Mouse (Mus musculus): ENCODE measurements around the gene Adamtsl3.

GRCm38 (mm10) chr7:82478861-82479755 is 143.6 kb downstream of the Adamtsl3 start:
- no peak for TF ChIP-seq CTCF (IDR thresholded peaks at IDR 0.05; ENCODE audit: control insufficient read depth, insufficient read depth, low read length)
- no peak for TF ChIP-seq POLR2A (IDR thresholded peaks at IDR 0.05; ENCODE audit: borderline replicate concordance, control insufficient read depth, low read depth, low read length)

All from bone marrow, adult 2 months (tissue).